Mouse (Mus musculus): ENCODE results near the gene Crip2. TPM values are rescaled to one million over a fixed set of nuclear protein-coding genes. Genes with fewer than 3 reads are reported as not detected.

The Crip2 gene
- 106 and 112 TPM in 2 replicates for polyA plus RNA-seq (2015; fragmentation: Nextera tagmentation; extraction: Ambion mirVana)

DNA sequence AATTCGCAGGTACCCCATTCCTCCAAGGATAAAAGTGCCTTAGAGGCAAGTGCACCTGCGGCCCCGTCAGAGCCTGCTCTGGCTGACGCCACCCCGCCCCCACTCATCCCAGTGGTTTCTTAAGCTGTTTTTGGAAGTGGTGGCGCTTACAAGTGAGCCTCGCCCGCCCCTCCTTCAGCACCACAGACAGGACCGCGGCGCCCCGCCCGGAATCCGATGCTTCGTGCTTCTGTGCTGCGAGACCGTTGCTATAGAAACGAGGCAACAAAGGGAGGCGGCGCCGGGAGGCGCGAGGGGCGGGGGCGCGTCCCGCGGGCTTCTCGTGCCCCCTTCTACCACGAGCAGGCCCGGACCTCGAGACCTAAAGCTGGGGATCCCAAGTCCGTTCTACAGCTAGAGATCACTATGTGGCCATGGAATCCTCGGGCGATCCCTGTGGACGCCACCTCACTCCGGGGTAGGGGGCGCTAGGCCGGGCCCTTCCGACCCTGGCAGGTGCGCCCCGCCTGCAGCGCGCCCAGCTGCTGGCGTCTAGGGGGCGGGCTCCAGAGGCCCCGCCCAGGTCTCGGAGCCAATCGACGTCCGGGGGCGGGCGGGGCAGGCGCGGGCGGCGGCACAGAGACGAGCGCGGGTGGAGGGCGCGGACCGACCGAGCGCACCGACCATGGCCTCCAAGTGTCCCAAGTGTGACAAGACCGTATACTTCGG lies at the start of gene Crip2:
Crip2 (plus strand) TSS at position 329 of the 708 bp plus-strand sequence.
- no peaks in the 10 kb centered on the region for H3K9me3 ChIP-seq (ENCODE audit: control insufficient read depth, low read length)
- peaks cover 3% of the 10 kb centered on the region; the same call in 1 of the 2 replicates for H3K4me1 ChIP-seq (replicated peaks; ENCODE audit: control insufficient read depth, insufficient read depth)
- ATAC-seq (ENCODE audit: low FRiP score, low TSS enrichment) = peak; percentile 77
- no peaks in the 10 kb centered on the region for H3K27me3 ChIP-seq (ENCODE audit: control insufficient read depth, insufficient read depth, low read length)
- H3K27ac ChIP-seq (replicated peaks) = peak within 1 kb of the TSS; percentile 82
- under 1% methylated on average over 58 of the region's 68 CpGs for WGBS
- H3K9ac ChIP-seq (ENCODE audit: low read length) = peak within 1 kb of the TSS; percentile 61
- peak within 1 kb of the TSS; percentile 55 for H3K4me3 ChIP-seq (ENCODE audit: low read depth, low read length)
- peak; percentile 87 for DNase-seq (ENCODE audit: low spot score)
- no peak for TF ChIP-seq EP300 (optimal IDR thresholded peaks at IDR 0.05)
- peak; percentile 48 for TF ChIP-seq CTCF (IDR thresholded peaks at IDR 0.05; ENCODE audit: low read depth)
- H3K4me2 ChIP-seq (replicated peaks; ENCODE audit: low read depth) = peak within 1 kb of the TSS; percentile 78
- H3K36me3 ChIP-seq (ENCODE audit: control insufficient read depth, insufficient read depth, low read length) = peaks cover 18% of the 10 kb centered on the region

- no peak for ATAC-seq (ENCODE audit: low FRiP score, low TSS enrichment)
- Histone ChIP-seq H3K27me3 (ENCODE audit: control insufficient read depth, insufficient read depth, low read length) (no peaks in the 10 kb centered on the region), H3K4me1 (replicated peaks; ENCODE audit: control insufficient read depth, insufficient read depth) (no peaks in the 10 kb centered on the region; the same call in 1 of the 2 replicates), H3K4me2 (replicated peaks; ENCODE audit: low read depth) (no peak overlapping the region; the same call in 1 of the 2 replicates), H3K9ac (ENCODE audit: low read length) (no peak overlapping the region), H3K36me3 (ENCODE audit: control insufficient read depth, insufficient read depth, low read length) (no peaks in the 10 kb centered on the region), H3K27ac (replicated peaks) (no peak overlapping the region), H3K4me3 (ENCODE audit: low read depth, low read length) (no peak overlapping the region), H3K9me3 (ENCODE audit: control insufficient read depth, low read length) (no peaks in the 10 kb centered on the region)
- DNase-seq (ENCODE audit: low spot score) = no peak
- no peak for TF ChIP-seq CTCF (IDR thresholded peaks at IDR 0.05; ENCODE audit: low read depth)
- no peak for TF ChIP-seq EP300 (optimal IDR thresholded peaks at IDR 0.05)
- WGBS = 86% methylated on average over 5 of the region's 5 CpGs
Measured at GRCm38 (mm10) chr12:113097040-113097439, 43.0 kb upstream of the Crip2 start.

- H3K36me3 ChIP-seq (ENCODE audit: control insufficient read depth, insufficient read depth, low read length) = no peaks in the 10 kb centered on the region
- peak; percentile 36 for DNase-seq (ENCODE audit: low spot score)
- 2% methylated on average over 18 of the region's 53 CpGs for WGBS
Measured at GRCm38 (mm10) chr12:113097749-113098281, 42.2 kb upstream of the Crip2 start, which contains the start of gene Mta1. TSS of gene Mta1 (plus strand) at chr12:113098278.

GRCm38 (mm10) chr12:113098530-113099151 lies 41.4 kb upstream of the Crip2 start:
- H3K4me3 ChIP-seq (ENCODE audit: low read depth, low read length) = peak overlapping the region; percentile 80
- DNase-seq (ENCODE audit: low spot score) = peak; percentile 37
- peak; percentile 27; the same call in 1 of the 2 replicates for ATAC-seq (ENCODE audit: low FRiP score, low TSS enrichment)
- H3K27ac ChIP-seq (replicated peaks) = peak overlapping the region; percentile 86
- peak overlapping the region; percentile 98 for H3K4me2 ChIP-seq (replicated peaks; ENCODE audit: low read depth)
- TF ChIP-seq EP300 (optimal IDR thresholded peaks at IDR 0.05) (no peak), CTCF (IDR thresholded peaks at IDR 0.05; ENCODE audit: low read depth) (no peak)
- no peaks in the 10 kb centered on the region for H3K9me3 ChIP-seq (ENCODE audit: control insufficient read depth, low read length)
- peak overlapping the region; percentile 94 for H3K9ac ChIP-seq (ENCODE audit: low read length)
- 1% methylated on average over 30 of the region's 60 CpGs for WGBS
- no peaks in the 10 kb centered on the region for H3K27me3 ChIP-seq (ENCODE audit: control insufficient read depth, insufficient read depth, low read length)
- H3K36me3 ChIP-seq (ENCODE audit: control insufficient read depth, insufficient read depth, low read length) = no peaks in the 10 kb centered on the region
- no peaks in the 10 kb centered on the region; the same call in 1 of the 2 replicates for H3K4me1 ChIP-seq (replicated peaks; ENCODE audit: control insufficient read depth, insufficient read depth)

More at GRCm38 (mm10) chr12:113097749-113098281, 42.2 kb upstream of the Crip2 start, which contains the start of gene Mta1:
- Histone ChIP-seq H3K27me3 (ENCODE audit: control insufficient read depth, insufficient read depth, low read length) (no peaks in the 10 kb centered on the region), H3K27ac (replicated peaks) (peak within 1 kb of the TSS; percentile 86), H3K4me3 (ENCODE audit: low read depth, low read length) (peak within 1 kb of the TSS; percentile 80), H3K9ac (ENCODE audit: low read length) (peak within 1 kb of the TSS; percentile 94), H3K9me3 (ENCODE audit: control insufficient read depth, low read length) (no peaks in the 10 kb centered on the region), H3K4me1 (replicated peaks; ENCODE audit: control insufficient read depth, insufficient read depth) (no peaks in the 10 kb centered on the region; the same call in 1 of the 2 replicates), H3K4me2 (replicated peaks; ENCODE audit: low read depth) (peak within 1 kb of the TSS; percentile 98)
- TF ChIP-seq EP300 (optimal IDR thresholded peaks at IDR 0.05) (no peak), CTCF (IDR thresholded peaks at IDR 0.05; ENCODE audit: low read depth) (no peak)
- peak; percentile 68 for ATAC-seq (ENCODE audit: low FRiP score, low TSS enrichment)

GRCm38 (mm10) chr12:113099470-113100237 lies 40.4 kb upstream of the Crip2 start:
- no peak for TF ChIP-seq CTCF (IDR thresholded peaks at IDR 0.05; ENCODE audit: low read depth)
- no peak for TF ChIP-seq EP300 (optimal IDR thresholded peaks at IDR 0.05)
- Histone ChIP-seq H3K27me3 (ENCODE audit: control insufficient read depth, insufficient read depth, low read length) (no peaks in the 10 kb centered on the region), H3K36me3 (ENCODE audit: control insufficient read depth, insufficient read depth, low read length) (no peaks in the 10 kb centered on the region), H3K27ac (replicated peaks) (no peak overlapping the region), H3K4me2 (replicated peaks; ENCODE audit: low read depth) (peak overlapping the region; percentile 98), H3K4me3 (ENCODE audit: low read depth, low read length) (peak overlapping the region; percentile 80; the same call in 1 of the 2 replicates), H3K4me1 (replicated peaks; ENCODE audit: control insufficient read depth, insufficient read depth) (no peaks in the 10 kb centered on the region; the same call in 1 of the 2 replicates), H3K9me3 (ENCODE audit: control insufficient read depth, low read length) (no peaks in the 10 kb centered on the region), H3K9ac (ENCODE audit: low read length) (peak overlapping the region; percentile 94)
- WGBS = 26% methylated on average over 6 of the region's 6 CpGs
- DNase-seq (ENCODE audit: low spot score) (no peak), ATAC-seq (ENCODE audit: low FRiP score, low TSS enrichment) (no peak)
